Mouse (Mus musculus): Measurements from ENCODE around the gene Maco1.

The Maco1 gene

DNA sequence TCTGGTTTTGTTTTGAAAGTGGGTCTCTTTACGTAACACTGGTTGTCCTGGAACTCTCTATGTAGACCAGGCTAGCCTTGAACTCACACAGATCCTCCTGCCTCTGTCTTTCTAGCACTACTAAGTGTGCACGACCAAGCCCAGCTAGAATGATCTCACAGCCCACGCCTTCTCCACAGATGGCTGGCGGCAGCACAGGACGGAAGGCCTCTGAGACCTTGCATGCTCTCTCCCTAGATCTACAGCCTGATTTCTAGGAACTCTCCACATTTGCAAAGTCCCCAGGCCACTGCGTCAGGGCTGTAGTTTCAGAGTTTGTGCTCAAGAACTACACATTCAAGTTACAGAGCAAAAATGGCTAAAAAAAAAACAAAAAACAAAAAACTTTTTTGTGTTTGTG is 79.0 kb downstream of the Maco1 start:
- no peak for DNase-seq (ENCODE audit: low read depth in 2 of 2, low spot score in 2 of 2)

DNA sequence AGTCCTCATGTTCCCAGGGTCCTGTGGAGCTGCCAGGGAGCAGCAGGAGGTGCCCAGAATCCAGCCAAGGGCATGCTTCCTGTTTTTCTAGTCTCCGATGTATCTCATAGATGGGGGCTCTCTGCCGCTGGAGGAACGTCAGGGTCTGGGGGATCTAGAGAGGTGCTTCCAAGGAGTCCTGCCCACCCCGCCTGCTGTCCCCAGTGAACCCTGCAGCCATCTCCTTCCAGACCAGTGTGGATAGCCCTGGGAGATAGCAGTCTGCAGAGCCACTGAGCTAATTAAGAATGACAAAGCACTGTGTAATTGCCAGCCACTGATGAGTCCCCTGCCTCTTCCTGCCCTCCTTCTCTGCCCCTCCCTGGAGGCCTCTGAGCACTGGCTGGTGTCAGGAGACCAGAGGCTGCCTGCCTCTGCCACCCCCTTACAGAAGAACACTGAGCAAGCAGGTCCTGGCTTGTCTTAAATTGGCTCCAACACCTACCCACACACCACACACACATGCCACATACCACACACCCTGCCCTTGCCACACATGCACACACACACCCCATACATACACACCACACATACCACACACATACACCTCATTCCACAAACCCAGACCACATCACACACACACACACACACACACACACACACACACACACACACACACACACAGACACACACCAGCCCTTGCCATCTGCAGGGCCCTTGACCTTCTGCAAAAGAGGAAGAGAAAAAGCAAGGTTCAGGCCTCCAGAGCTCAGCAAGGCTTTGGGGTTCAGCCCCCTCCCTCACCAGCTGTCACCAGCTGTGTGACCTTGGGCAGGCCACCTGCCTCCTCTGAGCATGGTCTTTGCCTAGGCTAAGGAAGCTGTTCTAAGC is 80.1 kb downstream of the Maco1 start:
- DNase-seq (ENCODE audit: low read depth in 2 of 2, low spot score in 2 of 2), result no peak

DNA sequence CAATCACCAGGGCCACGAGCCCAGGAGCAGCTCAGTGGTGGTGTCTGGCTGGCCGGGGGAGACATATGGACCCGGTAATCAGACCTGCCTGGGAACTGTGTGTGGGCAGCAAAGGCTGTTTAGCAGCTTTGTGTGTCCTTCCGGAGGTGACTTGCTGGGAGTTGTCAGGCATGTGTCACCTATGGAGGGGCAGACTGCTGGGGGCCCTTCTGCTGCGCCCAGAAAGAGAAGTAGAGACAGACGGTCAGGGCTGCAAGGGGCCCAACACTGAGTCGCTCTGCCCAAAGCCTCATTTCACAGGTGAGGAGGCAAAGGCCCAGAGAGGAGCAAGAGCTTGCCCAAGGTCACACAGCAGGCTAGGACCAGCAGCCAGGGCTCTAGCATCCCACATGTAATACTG is 83.3 kb downstream of the Maco1 start:
- no peak for DNase-seq (ENCODE audit: low read depth in 2 of 2, low spot score in 2 of 2)

DNA sequence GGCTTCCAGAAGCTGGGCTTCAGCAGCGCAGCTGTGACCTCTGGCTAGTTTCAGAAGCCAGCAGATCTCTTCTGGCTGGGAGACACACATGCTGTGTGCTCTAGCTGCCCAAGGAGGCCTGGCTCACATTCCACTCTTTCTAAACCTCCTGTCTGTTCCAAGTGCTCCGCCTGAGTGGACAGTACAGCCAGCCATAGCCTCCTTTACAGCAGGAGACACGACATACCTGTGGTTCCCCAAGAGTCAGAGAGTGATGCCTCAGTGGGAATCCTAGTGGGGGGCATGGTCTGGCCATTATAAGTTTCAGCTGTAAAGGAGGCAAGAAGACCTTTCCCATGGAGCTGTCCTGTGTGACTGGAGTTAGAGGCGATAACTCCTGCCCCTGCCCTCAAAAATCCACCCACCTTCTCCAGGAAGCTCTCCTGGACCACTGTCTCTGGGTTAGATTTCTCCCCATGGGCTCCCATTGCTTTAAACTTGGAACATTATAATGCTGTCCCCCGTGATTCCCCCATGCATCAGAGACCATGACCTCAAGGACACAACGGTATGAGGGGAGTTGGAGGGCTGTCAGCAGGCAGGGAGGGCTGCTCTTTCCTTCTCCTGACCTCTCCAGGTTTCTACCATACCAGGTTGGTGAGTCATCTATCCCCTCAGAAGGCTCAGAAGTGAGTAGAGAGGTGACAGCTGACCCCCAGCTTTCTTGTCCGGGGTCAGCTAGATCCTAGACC is 83.9 kb downstream of the Maco1 start:
- DNase-seq (ENCODE audit: low read depth in 2 of 2, low spot score in 2 of 2), result no peak

DNA sequence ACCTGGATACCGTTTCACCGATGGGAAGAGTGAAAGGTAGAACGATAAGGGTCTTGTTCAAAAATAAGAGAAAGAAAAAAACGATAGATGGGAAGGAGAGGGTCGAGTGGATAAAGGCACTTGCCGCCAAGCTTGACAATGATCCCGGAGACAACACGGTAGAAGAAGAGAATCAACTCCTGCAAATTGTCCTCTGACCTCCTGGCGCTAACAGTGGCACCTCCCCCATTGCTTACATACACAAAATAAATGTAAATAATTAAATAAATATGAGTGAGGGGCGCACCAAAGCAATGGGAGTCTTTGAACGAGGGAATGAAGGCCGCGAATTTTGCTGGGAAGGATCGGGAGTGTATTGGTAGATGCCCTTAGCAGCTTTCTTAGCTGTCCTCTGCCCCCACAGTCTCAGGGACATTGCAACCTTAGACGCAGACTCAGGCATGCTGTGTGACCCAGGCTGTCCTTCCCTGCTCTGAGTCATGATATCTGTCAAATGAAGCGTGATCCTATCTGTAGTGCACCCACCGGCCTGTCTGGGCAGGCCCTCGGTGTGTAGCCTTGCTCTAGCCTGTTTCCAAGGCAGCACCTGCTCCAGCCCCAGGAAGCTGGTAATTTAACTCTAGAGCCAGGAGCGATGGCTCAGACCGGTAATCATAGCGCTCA is 84.8 kb downstream of the Maco1 start:
- no peak for DNase-seq (ENCODE audit: low read depth in 2 of 2, low spot score in 2 of 2)

DNA sequence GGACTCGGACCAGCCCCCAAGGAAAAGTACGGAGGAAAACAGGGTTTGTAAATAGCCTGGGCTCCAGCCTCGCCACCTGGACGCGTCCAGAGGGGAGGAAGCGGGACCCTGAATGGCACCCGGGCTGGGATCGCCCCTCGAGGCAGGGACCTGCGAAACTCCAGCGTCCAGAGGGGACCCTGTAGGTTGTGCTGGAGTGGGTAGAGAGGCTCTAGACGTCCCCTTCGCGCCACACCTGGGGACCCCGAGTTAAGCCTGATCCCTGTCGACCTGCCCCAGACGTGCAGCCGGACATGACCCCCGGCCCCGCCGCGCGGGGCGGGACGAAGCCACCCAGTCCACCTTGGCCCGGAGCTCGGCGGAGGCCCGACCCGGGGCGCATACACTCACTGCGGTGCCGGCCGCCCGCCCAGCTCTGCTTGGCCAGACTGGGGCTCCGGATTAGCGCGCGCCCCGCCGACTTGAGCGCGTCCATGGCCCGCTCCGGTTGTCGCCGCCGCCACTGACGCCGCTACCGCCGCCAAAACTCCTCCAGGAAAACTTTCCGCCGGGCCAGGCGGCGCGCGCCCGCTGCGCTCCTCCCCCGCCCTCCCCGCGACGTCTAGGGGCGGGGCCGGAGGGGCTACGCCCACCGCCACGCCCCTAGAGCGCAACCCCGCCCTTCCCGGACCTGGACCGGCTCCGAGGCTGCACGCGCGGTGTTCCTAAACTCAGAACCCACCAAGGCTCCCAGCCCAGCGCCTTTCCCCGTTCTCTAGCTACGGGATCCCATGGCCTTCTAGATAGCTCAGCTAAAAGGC is 85.5 kb downstream of the Maco1 start, which contains the start of gene Ldlrap1:
Gene Ldlrap1, minus strand, starts transcription at position 599 of the 800 bp plus-strand sequence.
- peak; percentile 48 to 67 for DNase-seq (ENCODE audit: low read depth in 2 of 2, low spot score in 2 of 2)

DNA sequence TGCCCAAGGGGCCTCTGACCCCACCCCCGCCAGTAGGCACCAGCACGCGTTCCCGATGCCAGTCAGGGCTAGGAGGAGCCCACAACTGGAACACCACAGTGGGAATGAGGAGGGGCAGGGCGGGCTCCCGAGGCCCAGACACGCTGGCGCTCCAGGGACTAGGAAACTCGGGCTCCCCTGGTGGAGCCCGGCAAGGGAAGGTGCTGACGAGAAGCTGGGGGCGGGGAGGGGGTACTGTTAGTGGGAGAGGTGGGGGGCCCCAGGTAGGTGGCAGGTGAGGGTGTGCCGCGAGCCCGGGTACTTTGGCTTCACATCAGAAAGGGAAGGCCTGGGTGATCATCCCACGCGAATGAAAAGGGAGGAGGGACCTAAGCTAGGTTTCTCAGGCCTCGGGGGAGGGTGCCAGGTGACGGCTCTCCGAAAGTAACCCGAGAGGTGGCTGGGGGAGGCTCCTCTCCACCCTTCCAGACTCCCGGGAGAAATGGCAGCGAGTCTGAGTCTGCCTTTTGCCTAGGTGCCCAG is 86.2 kb downstream of the Maco1 start:
- no peak for DNase-seq (ENCODE audit: low read depth in 2 of 2, low spot score in 2 of 2)

DNA sequence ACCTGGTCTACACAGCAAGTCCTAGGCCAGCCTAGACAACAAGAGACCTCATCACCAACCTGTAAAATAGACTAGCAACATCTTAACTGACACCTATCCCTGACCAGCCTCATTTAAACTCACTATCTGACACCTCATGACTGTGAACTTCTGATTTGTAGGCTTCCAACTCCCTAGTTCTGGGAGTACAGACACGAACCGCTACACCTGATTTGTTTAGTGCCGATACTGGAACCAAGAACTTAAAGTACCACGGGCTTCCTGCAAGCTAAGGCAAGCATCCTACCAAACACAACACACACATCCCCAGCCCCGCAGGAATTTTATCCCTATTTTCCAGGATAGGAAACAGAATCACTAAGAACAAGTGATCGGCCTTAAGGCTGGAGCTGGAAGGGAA is 86.9 kb downstream of the Maco1 start:
- no peak for DNase-seq (ENCODE audit: low read depth in 2 of 2, low spot score in 2 of 2)

DNA sequence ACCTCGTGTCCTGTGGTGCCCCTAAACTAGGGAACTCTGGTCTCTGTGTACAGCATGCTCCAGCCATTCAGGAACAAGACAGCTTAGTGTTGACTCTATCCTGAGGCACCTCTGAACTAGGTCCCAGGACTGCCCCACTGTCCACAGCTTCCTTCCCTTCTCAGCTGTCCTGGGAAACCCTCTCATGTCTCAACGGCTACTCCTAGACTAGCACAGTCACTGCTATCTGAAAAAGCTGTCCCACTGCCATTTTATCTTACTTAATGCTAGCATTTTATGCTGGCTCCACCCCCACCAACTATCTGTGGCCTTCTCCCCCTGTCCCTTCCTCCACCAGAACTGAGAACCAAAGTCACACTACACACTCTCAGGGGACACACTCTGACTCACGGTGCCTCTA is 88.8 kb downstream of the Maco1 start:
- DNase-seq (ENCODE audit: low read depth in 2 of 2, low spot score in 2 of 2), result no peak

DNA sequence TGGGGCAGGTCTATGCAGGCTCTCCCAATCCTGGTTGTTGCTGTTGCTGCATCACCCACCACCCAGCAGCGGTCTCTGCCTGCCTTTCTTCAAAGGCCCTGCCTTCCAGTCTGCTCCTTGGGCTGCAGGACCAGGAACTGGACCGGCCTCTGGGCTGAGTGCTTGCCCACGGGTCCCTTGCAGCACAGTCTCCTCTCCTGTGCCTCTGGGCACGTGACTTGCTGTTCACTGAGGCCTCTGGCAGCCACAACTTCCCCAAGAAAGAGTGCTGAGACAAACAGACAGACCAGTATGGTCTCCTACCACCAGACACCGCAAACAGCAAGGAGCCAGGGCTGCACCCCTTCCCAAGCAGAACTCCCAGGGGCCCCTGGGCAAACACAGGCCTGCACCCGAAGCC is 90.8 kb downstream of the Maco1 start:
- DNase-seq (ENCODE audit: low read depth in 2 of 2, low spot score in 2 of 2), result no peak

DNA sequence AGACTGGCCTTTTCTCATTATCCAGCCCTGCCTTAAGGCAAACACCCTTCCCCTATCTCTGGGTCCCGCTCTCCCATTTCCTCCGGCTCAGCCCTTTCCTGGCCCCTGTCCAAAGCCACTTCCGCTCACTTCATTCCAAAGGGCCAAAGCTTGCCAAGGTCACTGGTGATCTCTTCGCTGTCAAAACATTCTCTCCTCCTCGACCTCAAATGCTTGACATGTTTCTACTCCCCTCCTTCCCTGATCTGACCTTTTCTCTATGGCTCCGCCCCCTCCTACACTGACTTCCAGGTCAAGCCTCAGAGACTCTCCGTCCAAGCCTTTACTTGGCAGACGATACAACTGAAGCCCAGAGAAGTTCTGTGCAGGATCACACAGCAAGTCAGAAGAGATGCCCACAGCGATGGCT is 92.3 kb downstream of the Maco1 start:
- DNase-seq (ENCODE audit: low read depth in 2 of 2, low spot score in 2 of 2), result no peak

DNA sequence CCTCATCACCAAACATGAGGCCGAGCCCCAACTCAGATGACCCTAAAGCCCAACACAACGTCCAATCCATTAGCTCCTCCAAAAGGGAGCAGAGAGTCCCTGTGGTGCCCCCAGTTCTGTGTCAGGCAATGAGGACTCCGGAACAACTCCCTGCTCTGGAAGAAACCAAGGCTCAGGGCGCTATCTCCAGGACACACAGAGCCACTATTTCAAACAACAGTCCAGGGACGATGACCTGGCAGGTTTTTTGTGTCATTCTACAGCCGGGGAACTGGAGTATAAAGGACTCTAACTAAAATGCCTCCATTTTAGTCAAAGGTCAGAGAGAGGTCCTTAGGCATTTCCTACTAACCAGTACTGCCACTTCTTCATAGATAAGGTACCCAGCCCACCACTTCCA is 92.9 kb downstream of the Maco1 start:
- DNase-seq (ENCODE audit: low read depth in 2 of 2, low spot score in 2 of 2), result no peak

DNA sequence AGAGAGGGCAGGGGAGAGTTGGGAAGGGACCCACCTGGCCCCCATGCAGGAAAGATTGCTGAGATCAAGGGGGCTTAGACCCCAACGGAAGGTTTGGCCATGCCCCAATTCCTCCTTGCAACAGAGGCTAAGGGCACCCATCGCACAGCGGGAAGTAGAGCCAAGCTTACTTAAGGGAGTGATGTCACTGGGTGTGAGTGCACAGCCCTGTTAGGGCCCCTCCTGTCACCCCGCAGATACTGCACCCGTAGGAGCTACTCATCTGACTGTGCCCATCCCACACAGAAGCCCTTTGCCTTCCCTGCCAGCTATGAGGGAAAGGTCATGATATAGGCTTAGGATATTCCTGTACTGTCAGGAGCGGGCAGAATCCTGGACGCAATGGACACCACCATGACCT is 93.6 kb downstream of the Maco1 start:
- DNase-seq (ENCODE audit: low read depth in 2 of 2, low spot score in 2 of 2), result no peak

DNA sequence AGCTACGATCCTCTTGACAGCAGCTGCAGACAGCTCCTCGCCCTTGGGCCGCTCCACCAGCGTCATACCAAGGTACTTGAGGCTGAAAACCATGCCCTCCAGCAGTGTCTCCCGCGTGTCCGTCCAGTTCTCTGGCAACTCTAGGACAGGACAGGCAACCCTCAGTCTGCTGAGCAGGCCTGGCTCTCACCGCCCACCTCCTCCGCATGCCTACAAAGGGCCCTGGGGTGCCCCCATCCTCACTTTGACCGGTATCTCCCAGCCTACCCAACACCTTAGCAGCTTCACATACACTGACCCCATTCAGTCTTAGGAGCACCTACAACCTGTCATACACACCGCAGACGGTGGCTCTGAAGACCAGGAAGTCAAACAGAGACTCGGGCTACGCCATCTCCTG is 94.2 kb downstream of the Maco1 start:
- DNase-seq (ENCODE audit: low read depth in 2 of 2, low spot score in 2 of 2), result no peak

DNA sequence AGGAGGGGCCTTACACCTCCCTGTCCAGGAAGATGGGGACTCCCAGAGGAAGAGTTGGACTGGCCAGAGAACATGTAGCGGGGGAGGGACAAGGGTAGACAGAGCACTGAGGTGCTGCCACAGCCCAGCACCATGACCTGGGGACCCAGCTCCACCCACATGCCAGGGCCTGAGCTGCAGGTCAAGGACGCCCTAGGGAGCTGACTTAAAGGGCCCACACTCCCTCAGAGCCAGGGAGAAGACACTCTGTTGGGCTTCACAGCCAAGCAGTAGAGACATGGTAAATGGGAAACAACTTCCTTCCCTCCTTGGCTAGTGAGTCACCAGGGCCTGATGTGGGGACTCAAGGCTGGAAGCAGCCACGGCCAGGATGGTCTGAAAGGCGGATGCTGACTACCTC is 94.8 kb downstream of the Maco1 start:
- no peak for DNase-seq (ENCODE audit: low read depth in 2 of 2, low spot score in 2 of 2)

DNA sequence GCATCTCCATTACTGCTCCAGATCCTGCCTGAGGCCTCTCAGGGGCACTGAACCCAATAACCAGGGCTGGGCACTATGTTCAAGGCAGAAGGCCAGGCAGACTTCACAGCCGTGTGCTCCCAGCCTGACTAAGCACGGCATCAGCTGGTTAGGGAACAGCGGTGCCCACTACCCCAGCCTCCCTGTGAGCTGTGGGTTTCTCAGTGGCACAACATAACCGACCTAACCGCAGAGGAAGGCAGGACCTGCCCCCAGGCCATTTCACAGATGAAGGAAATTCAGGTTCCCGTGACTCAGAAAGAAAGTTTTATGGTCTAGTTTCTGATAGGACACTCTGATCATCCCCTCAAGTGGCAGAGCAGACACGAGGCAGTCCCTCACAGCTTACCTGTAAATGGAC is 96.2 kb downstream of the Maco1 start:
- no peak for DNase-seq (ENCODE audit: low read depth in 2 of 2, low spot score in 2 of 2)

DNA sequence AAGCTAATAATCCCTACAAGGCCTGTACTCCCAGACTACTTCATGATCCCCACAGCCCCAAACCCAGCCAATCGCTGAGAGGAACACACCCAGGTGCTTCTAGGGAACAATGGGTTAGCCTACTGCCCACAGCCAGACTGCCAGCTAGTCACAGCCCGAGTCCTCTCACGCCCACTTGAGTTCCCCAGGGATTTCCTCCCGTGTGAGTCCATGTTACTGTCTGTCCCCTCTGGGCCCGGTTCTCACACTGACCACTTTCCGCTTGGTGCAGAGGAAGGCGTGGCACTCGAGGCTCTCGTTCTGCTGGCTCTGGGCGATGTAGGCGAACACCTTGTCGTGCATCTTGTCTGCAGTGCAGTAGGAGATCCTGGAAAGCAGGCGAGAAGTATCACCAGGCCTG is 98.2 kb downstream of the Maco1 start:
- no peak for DNase-seq (ENCODE audit: low read depth in 2 of 2, low spot score in 2 of 2)

DNA sequence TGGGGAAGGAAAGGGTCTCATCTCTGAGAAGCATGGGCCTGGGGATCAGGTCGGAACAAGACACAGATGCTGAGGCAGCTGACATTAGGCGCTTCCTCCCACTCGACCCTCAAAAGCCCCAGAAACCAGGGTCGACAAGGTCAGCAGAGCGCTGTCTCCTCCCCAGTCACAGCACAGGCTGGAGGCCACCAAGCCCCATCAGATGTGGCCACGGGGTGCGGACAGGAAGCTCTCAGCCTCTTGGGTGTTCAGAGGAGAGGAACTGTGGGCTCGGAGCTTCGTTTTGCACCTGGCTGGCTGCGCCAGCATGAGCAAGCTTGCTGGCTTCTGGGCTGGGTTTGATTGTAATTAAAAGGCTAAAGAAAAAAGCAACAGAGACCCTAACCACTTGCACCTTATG is 98.8 kb downstream of the Maco1 start:
- no peak for DNase-seq (ENCODE audit: low read depth in 2 of 2, low spot score in 2 of 2)

DNA sequence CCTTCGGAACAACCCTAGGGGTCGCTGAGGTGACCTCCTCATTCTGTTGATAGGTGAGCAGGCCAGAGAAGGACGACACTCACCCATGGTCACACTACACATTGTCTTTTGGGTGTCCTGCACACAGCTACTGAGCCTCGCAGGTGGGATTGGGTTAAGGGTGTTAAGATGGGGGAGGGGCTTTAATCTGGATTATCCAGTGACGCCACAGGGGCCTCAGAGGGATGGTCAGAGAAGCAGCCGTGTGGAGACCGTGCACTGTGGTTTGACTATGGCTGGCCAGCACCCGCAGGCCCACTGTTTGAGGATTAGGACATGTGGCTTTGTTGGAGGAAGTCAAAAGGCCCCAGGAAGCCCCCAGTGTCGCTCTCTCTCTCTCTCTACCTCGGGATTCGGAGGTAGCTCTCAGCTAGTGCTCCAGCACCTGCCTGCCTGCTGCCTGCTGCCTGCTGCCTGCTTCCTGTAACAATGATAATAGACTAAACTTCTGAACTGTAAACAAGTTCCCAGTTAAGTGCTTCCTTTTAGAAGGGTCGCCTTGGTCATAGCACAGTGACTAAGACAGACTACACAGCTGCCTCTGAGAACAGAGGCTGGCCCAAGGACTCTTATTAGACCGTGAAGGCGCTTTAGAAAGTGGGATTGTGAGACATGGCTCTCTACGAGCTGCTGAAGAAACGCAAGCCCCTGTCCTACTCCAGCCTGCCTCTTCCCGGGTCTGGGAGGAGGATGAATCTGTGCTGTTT is 99.5 kb downstream of the Maco1 start:
- DNase-seq (ENCODE audit: low read depth in 2 of 2, low spot score in 2 of 2), result no peak

DNA sequence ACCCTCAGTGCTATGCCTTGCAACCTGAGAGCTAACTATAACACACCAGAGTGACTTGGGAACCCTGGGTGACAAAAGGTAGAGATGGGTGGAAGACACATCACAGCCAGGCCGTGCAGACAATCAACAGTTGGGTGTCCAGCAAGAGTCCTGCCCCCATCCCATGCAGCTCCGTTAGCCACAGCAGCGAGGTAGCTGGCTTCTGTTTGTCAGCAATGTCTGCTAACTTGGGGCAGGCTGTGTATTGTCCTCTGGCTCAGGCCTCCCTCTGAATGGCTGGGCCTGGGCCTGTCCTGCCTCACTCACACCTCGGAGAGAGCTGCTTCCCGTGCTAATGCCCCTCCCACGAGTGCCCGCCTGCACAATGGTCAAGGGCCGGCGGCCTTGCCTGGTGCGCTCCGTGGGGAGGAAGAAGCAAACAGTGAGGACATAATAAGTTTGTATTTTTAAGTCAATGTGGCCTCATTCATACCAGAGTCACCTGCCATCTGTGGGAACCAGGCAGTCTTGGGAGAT is 100.2 kb downstream of the Maco1 start:
- no peak for DNase-seq (ENCODE audit: low read depth in 2 of 2, low spot score in 2 of 2)

Measured in CD8-positive naive resting alpha-beta T cell, adult 2 months (primary cell).